Mouse (Mus musculus): ENCODE results near the gene Prickle2. TPM values are rescaled to one million over a fixed set of nuclear protein-coding genes. Genes with fewer than 3 reads are reported as not detected.

The Prickle2 gene
- total RNA-seq, 2 experiments from 2014 or later, result 5.9 TPM

GRCm38 (mm10) chr6:92605156-92605555 lies 100.8 kb downstream of the Prickle2 start:
- intact Hi-C loops (cut with DNase I), result no loop called here

DNA sequence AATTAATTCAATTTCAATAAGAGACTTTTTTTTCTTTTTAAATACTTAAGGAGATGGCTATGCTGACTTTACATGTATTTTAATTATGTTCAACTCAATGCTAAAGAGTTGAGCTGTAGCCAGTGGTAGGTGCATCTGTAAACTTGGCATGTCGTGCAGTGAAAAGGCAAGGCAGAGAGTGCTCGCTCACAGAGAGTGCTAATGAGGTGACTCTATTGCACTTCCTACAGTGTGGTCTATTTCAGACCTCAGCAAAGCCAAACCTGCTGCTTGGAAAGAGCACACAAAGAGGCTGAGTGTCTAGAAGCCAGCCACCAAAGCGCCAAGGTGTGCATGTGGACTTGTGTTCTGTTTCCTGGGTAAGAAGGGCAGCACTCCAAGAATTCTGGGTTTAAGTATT lies 109.6 kb downstream of the Prickle2 start:
- intact Hi-C loops (cut with DNase I), result no loop called here
- no peak for DNase-seq

More at GRCm38 (mm10) chr6:92605156-92605555, 100.8 kb downstream of the Prickle2 start:
- no peak for DNase-seq

DNA sequence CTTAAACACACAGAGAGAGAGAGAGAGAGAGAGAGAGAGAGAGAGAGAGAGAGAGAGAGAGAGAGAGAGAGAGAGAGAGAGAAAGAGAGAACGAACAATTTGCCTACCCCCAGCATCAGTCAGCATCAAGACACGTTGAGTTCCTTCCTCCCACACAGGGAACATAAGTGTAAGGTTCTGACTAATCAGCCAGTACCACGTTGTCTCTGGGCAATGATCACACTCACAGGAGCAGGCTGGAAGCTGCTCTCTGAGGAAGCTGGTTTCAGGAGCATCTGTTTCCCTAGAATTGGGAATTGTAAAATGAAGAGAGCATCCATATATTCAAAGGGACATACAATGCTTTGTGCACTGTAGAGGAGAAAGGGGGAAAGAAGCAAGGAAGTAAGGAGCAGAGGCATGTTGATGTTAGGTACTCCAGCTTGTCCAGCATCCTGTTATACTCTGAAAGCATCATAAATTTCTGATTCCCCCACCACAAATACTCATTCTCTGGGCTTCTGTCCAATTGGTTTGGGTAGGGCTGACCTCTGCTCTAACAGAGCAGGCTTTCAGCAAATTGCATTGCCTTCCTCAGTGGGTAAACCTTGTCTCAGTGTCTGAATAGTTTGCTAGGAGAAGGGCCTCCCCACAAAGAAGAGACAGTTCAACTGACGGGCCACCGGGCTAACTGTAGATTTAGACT lies 116.4 kb downstream of the Prickle2 start:
- DNase-seq, result no peak
- intact Hi-C loops (cut with DNase I), result no loop called here

GRCm38 (mm10) chr6:92584026-92584425 lies 121.9 kb downstream of the Prickle2 start:
- DNase-seq, result no peak
- intact Hi-C loops (cut with DNase I), result no loop called here

DNA sequence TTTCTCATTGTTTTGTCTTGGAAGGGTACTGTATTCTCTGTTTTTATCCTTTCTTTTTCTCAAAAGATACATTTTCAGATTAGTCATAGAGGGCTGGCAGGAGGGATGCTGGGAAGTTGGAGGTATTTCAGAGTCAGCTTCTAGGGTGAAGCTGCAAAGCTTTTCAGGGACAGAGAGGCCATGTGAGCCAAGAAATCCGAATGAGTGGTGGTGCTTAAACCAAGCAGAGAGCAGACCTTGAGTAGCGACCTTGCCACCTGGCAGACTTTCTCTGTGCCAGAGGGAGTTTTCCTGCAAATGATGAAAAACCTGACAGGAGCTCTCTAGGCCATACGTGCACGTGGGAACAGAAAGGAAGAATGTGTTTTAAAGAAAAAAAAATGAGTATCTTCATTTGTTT lies 130.7 kb downstream of the Prickle2 start:
- intact Hi-C loops (cut with DNase I), result no loop called here
- DNase-seq, result no peak

DNA sequence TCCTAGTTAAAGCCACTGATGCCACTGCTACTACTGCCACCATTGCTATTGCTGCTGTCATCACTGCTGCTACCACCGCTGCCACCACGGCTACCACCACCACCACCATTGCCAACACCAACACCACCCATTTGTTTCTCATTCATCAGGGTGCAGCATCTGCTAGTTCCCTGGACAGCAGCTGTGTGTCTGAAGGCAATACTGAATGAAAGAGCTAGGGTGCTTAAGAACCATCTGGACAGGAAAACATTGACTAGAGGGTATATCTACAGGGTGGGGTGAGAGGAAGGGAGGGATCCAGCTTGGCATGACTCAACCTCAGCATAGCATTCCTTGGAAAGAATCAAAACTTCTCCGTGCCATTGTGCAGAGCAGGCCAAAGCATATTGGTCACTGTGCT lies 133.8 kb downstream of the Prickle2 start:
- DNase-seq, result no peak
- intact Hi-C loops (cut with DNase I), result no loop called here

DNA sequence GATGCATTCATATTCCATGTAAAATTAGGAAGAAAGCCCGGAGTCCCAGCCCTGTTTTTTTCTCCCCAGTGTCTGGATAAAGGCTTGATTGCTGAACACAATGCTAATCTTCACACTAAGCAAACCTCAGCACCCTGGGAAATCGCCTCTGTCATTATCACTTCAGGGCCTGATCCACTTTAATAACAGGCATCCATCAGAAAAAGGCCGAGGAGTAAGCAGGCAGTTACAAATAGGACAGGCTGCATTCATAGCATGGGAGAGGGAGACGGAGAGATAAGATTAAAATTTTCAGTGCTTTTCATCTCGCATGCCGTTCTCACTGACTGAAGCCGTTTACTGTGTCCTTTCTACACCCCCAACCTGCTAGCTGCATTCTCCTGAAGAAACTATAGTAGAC lies 135.9 kb downstream of the Prickle2 start:
- no peak for DNase-seq
- intact Hi-C loops (cut with DNase I), result no loop called here

GRCm38 (mm10) chr6:92569283-92569682 lies 136.7 kb downstream of the Prickle2 start:
- intact Hi-C loops (cut with DNase I), result no loop called here

DNA sequence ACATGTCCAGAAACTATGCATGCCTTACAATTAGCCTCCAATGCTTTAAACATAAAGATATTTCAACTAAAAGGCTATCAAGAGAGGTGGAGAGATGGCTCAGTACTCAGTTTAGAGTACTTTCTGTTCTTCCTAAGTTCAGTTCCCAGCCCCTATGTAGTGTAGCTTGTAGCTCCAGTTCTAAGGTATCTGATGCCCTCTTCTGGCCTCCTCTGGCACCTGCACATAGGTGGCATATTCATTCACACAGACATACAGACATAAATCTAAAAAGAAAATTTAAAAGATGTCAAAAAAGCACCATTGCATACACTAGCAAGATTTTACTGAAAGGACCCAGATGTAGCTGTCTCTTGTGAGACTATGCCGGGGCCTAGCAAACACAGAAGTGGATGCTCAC lies 146.7 kb downstream of the Prickle2 start:
- no peak for DNase-seq
- intact Hi-C loops (cut with DNase I), result no loop called here

More at GRCm38 (mm10) chr6:92569283-92569682, 136.7 kb downstream of the Prickle2 start:
- DNase-seq, result no peak

DNA sequence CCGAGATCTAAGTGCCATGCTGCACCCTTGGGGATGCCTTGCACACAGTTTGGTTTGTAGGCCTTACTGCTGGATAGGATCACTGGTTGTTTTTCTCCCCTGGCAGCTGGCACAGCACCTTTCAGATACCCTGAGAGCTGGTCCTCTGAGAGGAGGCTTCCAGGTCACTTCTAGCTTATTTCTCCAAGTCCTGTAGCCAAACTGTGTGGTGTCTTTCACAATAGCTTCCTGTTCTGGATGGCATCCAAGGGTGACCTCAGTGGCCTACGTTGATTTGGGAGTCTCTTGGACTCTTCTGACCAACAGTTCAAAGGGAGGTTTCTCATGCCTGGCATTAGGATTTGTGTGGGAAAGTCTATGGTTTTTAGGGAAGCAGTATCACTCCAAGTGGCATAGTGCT lies 150.3 kb downstream of the Prickle2 start:
- peak; percentile 19 to 23 for DNase-seq
- intact Hi-C loops (cut with DNase I), result no loop called here

- no peak for DNase-seq
- intact Hi-C loops (cut with DNase I), result no loop called here
Measured at GRCm38 (mm10) chr6:92553086-92553485, 152.9 kb downstream of the Prickle2 start.

DNA sequence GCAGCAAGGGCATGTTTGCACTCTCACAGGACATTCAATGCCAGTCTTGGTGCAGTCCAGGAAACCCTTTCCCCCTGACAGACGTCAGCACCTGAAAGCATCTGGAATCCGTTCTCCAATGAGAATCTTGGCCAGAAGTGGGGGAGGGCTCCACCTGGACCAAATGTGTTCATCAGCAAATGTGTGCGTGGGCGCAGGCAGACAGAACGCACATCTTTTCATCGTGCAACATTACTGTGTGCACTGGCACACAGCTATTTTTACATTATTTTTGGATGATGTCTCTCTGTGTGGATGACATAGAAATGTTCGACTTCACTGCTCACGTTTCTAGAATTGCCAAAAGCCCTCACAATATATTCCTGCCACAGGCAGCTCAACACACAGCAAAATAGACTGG lies 156.7 kb downstream of the Prickle2 start:
- intact Hi-C loops (cut with DNase I), result no loop called here

DNA sequence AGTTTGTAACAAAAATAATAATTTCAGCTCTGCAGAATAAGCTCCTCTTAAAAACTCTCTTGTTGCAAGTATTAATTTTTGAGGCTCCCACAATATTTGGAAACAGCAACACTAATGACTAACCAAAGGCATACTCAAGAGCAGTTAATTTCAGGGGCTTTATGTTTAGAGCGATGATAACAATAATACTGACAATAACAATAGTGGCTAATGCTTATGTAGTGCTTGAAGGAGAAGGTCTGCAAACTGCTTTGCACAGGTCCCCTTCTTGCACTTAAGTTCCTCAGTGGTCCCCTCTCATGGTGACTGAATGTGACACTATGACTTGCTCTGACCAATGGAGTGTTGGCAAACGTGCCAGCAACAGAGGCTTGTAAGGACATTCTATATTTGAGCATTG lies 160.8 kb downstream of the Prickle2 start:
- DNase-seq, result no peak
- intact Hi-C loops (cut with DNase I), result no loop called here

More for the DNA sequence above, 156.7 kb downstream of the Prickle2 start:
- DNase-seq, result no peak

DNA sequence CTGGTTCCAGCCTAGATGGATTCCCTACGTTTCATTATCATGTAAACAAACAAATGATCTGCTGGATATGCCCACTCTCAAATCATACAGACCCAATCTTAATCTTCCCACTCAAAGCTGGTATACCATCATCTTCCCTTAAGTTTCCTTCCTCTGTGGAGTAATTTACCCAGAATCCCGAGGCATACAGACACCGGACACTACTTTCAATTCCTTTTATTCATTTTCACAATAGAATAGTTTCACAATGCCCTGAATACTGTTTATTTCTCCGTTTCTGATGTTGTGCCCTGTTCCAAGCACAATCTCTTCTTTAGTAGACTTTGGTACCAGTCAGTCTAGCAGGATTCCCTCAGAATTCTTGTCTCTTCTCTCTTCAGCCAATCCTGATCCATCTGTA lies 162.1 kb downstream of the Prickle2 start:
- no peak for DNase-seq
- intact Hi-C loops (cut with DNase I), result no loop called here

GRCm38 (mm10) chr6:92542402-92543101 lies 163.4 kb downstream of the Prickle2 start:
- intact Hi-C loops (cut with DNase I), result no loop called here
- DNase-seq, result no peak

- intact Hi-C loops (cut with DNase I), result loop anchor here (5.0 to 10.0 kb wide), 3 partner anchors 52 to 133 kb away; no protein-coding TSS in a partner anchor
- DNase-seq, result peak; percentile 57 to 60
Measured at GRCm38 (mm10) chr6:92534226-92535031, 171.5 kb downstream of the Prickle2 start.

DNA sequence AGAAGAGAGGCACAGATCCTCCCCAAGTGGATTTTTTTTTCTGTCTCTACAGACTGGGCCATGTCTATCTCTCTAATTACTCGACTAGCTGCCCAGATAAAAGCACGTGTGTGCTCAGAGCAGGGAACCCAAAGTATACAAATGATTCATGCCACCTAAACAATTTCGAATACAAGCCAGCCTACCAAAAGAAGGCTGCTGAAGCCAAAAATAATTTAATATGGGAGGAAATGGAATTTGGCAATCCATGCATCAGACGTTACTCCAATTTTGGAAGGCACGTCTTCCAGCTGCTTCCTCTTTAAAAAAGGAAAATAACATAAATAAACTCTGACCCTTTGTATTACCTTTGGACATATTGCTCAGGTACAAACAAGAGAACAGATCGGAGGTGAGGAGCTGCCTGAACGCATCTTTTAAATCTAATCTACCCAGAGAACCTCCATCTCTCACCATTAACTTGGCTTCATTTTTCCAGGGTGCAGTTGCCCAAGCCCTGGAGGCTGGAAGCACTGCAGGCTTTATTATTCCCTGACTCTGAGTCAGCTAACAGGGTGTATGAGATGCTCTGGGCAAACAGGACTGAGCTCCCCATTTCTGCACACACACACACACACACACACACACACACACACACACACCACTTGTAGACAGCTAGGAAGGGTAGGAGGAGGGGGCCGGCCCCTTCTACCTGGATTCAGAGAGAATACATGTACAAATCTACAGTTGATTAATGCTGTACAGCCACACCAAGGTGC lies 172.5 kb downstream of the Prickle2 start:
- intact Hi-C loops (cut with DNase I), result loop anchor here (5.0 to 10.0 kb wide), 3 partner anchors 51 to 134 kb away; no protein-coding TSS in a partner anchor
- DNase-seq, result no peak

DNA sequence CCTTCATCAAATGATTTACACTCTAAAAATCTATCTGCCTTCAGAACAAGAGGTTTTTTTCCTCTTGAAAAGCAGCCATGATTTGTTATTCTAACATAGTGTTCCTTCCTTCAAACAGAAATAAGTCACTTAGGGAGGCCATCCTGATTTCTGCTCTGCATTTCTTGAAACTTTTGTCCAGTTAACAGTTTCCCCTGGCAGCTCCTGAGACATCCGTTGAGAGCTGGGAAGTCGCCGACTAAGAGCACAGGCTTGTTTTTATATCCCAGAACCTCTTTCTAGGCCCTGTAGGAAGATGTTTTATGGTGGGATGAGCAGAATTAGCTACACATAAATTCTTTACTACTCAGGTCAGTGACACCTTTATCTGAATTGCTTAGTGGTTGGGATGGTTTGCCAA lies 173.1 kb downstream of the Prickle2 start:
- intact Hi-C loops (cut with DNase I), result loop anchor here (5.0 to 10.0 kb wide), 3 partner anchors 51 to 134 kb away; no protein-coding TSS in a partner anchor
- DNase-seq, result no peak

GRCm38 (mm10) chr6:92532331-92532730 lies 173.6 kb downstream of the Prickle2 start:
- intact Hi-C loops (cut with DNase I), result loop anchor here (5.0 to 10.0 kb wide), 3 partner anchors 50 to 135 kb away; no protein-coding TSS in a partner anchor
- no peak for DNase-seq

DNA sequence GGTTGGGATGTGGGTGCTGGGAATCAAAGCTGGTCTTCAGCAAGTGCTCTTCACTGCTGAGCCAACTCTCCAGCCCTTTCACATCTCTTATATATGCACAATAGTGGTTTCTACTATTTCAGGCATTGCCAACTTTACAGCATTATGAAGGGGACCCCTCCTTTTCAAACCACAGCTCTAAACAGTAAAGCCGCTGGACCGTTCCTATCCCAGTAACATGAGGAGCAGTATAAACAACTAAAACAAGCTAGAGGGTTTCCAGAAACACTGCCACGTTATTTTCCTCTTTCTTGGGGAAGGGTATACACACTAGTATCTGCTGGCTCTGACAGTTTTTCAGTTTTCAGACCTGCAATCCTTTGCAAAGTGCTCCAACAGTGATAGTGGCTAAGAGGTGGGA lies 179.7 kb downstream of the Prickle2 start:
- intact Hi-C loops (cut with DNase I), result no loop called here
- DNase-seq, result no peak

Data from heart, postnatal 36 days (tissue).